Mouse (Mus musculus) embryo, embryonic 11.5 days (tissue): ENCODE data around the gene Hephl1.
A peak's percentile ranks its signal among the peaks of the same experiment; 100 is the strongest.

Source experiments
- DNase-seq: peaks from one replicate; pipeline ENCODE4 v3.0.0-alpha.2; 2012; ENCODE audit warnings: low read depth, low spot score

Hephl1 gene

DNA sequence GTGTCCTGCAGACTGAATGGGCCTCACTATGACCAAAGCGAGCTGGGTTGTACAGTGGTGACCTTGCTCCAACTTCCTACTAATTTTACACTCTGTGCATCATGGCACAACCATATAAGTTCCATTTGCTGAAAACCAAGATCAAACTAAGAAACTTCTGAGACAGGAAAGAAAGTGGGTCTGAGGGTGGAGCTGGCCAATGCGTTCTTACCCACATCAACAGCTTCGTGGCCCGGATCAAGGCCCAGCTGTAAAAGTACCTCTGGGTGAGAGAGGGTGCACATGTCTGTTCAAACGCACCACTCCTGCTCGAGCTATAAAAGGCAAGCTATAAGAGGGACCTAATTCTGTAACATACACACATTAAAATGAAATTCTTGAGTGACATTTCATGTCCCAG is 51.9 kb downstream of the Hephl1 start:
- no peak for DNase-seq

DNA sequence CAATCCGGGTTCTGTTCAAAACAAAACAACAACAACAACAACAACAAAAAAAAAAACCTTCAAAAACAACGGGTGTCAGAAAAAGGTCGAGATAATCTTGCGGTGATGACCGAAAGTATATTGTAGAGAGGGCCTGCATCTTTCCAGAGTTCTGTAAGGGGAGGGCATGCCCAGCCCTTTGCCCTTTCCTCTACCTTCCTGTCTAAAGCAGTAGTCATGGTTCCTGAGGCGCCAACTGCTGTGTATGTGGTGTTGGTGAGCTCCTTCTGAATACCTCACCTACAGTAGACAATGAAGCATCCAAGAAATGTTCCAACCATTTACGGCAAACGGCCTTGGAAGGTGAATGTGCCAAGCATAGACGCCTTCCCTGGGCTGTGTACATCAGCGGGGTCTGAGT is 66.2 kb downstream of the Hephl1 start:
- DNase-seq = no peak

DNA sequence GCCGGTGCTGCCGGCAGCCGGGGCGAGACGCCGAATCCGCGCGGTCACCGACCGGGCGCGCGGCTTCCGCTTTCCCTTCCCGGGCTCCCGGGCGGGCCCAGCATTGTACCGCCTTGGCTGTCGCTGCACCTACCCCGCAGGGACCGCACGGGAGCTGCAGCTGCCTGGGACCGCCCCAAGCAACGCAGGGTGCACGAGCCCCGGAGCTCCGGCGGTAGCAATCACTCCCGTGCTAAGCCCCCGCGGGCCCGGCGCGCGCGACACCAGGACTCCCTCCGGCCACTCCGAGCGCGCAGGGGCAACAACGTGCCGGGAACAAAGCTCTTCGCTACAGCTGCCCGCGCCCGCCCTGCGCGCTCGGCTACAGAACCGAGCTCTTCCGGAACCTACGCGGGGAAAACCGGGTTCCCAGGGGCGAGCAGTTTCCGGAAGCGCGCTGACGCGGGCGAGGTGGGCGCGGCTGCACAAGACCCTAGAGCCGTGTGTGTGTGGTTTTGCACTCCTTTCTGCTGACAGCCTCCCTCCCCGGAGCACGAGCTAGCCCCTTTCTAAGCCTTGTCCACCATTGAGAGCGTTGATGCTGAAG is 66.7 kb downstream of the Hephl1 start, which contains the start of gene Panx1:
TSS of gene Panx1 (minus strand) at position 395 of the 586 bp plus-strand sequence.
- DNase-seq = peak; percentile 70

DNA sequence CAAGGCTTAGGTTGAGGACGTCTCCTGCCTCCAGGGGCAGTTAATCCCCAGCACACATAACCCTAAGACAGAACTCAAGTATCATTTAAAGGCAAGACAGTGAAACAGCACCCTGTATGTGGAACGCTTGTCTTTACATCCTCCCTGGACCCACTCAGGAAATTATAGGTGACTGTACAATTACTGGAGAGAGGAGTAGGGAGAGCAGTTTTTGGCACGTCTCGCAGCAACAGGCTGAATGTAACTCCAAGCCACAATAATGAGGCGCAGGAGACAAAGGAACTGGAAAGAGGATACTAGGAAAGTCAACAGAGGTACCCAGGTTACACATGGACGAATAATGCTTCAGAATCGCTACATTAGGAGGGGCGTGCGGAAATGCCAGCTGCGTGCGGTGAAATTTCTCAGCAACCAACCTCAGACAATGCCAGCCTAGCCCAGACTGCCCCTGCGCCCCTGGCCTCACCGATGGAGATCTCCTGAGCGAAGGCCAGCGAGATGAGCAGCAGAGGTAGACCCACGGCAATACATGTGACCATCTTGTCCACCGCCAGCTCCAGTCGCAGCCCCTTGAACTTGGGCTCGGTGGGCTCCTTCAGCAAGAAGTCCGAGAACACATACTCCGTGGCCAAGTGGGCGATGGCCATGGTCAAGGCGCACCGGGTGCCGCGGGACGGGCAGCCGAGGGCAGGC is 67.4 kb downstream of the Hephl1 start:
- no peak for DNase-seq

GRCm38 (mm10) chr9:15041556-15041955 is 70.4 kb downstream of the Hephl1 start:
- no peak for DNase-seq

GRCm38 (mm10) chr9:15039848-15040247 is 72.1 kb downstream of the Hephl1 start:
- DNase-seq = no peak

DNA sequence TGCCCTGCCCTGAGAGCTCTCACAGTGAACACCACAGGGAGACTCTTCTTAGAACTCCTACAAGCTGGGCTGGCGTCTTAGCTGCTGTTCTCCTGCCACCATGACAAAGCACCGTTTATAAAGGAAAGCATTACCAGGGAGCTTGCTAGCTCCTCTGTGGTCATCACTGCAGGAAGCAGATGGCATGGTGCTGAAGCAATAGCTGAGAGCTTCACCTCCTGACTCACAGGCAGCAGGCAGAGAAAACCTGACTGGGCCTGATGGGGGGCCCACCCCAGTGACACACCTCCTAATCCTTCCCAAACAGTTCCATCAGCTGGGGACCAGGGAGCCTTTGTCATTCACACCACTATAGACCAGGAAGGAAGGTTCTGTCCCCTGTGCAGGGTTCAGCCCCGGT is 74.2 kb downstream of the Hephl1 start:
- no peak for DNase-seq

DNA sequence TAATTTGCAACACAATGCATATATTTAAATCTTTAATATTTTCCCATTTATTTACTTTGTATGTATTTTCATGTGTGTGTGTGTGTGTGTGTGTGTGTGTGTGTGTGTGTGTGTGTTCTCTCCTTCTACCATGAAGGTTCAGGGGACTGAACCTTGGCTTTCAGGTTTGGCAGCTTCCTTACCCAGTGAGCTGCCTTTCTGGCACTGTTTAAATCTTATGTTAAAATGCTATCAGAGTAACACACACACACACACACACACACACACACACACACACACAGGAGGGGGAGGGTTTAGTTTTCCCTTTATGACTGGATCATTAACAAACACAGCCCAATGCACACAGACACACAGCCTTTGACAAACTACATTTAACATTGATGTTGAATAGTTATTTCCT is 74.7 kb downstream of the Hephl1 start:
- no peak for DNase-seq

DNA sequence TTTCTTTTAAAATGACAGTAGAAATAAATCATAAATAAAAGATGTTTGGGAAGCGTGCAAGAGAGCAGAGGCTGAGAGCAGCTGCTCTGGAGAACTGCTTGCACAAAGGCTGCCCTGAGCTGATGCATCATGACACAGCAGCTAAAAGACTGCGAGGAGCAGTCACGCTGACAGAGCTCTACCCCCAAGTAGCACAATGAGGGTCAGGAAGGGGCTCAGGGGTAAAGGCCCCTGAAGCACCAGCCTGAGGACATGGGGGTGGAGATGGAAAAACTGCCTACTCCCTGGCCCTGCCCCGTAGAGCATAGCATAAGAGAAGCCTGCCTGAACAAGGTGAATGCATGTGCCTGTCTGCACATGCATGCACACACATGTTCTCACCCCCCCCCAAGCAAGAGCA is 75.1 kb downstream of the Hephl1 start:
- DNase-seq = no peak

DNA sequence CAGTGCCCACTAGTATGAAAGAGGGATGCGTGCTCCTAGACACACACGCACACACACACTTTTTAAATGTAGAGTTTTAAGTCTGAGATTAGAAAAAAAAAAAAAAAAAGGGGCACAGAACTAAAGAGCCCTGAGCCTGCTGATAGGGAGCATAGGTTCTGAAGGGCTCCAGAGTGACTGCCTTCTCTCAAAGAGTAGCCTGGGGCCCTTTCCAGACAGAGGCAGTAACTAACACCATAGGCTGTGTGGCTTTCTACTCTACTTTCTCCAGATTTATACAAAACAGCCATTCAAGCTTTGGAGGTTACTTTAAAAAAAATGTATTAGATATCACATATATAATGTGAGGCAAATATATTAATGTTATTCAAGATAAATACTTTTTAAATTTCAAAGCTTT is 75.5 kb downstream of the Hephl1 start:
- DNase-seq = no peak

DNA sequence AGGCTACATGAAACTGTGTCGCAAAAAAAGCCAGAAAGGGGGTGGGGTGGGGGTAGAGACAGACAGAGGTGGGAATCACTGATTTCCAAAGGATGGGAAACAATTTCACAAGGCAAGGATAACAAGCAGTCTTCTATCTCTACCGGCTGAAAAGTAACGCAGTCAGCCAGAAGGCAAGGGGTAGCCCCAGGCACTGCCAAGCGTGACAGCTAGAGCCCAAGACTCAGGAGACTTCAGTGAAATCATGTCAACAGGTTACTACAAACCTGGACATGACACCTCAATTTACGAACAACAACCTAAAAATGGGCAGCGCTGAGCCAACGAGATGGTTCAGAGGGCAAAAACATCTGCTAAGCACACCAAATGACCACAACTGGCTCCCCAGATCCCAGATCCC is 75.9 kb downstream of the Hephl1 start:
- DNase-seq = no peak

DNA sequence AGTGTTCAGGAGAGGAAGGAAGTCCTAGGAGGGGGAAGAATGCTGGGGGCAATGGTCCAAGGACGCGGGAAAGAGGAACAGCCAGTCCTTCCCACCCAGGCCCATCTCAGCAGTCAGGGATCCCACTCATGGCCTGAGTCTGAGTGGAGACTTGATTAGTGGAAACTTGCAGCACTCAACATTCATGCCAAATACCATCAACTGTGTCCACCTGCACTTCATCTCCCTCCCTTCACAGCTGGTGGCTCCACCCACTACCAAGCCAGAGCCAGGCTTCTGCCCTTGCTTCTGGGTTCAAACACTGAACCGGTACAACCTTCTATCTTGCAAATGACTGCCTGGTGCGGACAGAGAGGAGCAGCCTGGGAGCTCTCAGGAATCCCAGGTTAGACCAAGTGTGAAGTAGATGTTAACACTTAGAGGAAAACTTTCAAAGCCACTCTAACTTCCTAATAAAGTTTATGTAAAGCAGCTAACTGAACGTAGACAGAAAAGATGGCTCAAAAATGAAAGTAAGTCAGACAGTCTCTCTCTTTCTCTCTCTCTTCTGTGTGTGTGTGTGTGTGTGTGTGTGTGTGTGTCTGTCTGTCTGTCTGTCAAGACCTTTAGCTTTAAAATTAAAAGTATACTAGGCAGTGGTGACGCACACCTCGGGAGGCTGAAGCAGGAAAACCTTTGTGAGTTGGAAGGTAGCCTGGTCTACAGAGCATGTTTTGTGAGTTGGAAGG is 77.2 kb downstream of the Hephl1 start:
- no peak for DNase-seq

DNA sequence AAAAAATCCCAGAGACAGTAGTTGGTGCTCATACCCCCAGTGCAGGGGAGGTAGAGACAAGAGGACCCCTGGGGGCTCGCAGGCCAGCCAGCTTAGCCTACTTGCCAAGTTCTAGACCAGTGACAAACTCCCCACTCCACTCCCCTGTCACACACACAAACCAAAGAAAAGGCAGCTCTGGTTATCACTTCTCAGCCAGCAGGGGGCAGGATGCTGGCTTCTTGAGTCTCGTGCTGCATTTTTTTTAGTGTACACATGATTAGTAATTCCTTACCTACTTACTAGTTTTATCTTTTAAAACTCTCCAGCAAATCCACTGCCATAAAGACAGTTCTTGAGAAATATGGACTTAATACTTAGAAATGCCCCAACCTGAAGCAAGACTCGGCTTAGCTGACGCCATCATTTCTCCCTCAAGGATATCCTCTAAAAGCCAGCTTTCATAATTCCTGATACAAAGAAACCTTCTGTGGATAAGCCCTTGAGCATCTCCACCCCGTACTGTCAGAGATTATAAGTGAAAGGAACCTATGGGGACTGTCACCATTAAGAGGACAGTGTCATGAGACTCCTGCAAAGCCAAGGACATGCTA is 78.2 kb downstream of the Hephl1 start:
- no peak for DNase-seq

DNA sequence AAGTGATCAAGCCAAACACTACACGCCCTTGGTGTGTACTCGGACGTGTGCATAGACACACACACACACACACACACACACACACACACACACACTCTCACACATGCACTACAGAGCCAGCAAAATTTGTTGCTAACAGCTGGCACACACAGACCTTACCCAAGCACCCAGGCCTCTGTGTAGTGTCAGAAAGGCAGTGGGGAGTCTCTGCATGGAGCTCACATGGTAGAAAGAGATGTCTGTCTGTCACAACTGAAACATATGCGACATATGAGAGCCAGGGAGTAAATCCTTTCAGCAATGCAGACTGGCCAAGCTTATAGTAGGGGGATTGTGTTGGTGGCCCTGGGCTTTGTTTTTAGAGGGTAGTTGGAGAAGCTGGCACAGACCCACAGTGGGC is 79.1 kb downstream of the Hephl1 start:
- no peak for DNase-seq

DNA sequence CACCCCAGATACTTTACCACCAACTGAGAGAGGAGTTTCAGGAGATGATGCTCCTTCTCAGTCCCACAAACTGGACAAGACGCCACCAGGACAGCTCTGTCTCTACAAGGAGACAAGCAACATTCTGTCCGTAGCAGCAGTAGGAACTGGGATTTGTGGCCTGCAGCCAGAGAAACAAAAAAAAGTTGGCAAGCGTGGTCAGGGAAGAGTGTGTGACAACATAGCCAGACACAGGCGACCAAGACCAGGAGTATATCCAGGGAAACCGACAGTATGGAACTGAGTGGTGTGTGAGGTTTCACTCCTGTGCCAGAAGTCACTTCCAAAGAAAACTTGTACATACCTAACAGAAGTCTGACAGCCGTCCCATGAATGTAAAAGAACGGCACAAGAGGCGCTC is 81.1 kb downstream of the Hephl1 start:
- DNase-seq = no peak

GRCm38 (mm10) chr9:15029025-15029727 is 82.7 kb downstream of the Hephl1 start:
- no peak for DNase-seq

DNA sequence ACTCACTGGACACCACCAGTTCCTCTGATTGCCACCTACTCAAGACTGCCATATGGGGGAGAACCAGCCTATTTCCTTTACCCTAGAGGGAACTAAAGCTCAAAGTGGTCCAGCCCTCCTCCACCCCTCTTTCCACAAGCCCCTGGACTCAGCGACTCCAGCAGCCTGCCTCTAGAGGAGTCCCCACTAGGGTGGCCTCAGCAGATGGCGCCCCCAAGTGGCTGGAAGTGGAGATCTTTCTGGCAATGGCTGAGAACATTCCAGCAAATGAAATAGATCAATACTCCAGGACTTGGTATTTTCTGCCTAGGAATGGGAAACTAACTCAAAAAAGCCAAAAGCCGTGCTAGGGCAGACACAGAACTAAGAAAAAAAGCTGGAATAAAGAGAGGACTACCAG is 84.2 kb downstream of the Hephl1 start:
- no peak for DNase-seq

DNA sequence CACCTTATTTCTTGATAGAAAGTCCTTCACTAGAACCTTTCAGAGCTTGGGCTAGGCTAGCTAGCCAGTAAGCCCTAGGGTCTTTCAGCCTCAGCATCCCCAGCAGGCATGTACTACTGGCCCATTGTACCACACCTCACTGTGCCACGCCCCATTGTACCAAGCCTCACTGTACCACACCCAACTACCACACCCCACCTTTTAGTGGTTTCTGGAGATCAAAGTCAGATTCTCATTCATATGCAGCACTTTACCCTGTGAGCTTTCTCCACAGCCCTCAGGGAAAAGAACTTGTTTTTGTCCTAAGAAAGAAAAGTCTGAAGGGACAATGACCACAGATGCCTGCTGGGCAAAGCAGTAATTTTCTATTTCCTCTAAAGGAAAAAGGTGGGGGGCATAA is 88.9 kb downstream of the Hephl1 start:
- DNase-seq = no peak

GRCm38 (mm10) chr9:15021156-15021555 is 90.8 kb downstream of the Hephl1 start:
- DNase-seq = no peak

DNA sequence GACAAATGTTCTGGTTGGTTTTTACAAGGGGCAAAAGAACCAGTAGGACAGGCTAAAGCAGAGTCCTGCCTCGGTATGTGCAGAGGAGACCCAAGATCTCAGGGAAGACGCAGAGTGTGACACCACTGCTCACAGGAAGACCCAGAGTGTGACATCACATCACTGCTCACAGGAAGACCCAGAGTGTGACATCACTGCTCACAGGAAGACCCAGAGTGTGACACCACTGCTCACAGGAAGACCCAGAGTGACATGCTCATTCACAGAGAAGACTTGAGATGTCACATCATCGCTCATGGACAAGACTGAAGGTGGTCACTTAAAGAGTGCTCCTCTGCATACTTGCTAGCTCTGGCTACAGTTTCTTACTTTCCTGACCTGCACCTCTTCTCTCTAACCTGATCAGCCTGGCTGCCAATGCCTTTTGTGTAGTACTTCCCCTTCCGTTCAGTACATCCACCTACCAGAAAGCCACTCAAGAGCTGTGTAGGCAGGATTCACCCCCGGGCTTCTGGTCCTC is 91.3 kb downstream of the Hephl1 start:
- DNase-seq = no peak

DNA sequence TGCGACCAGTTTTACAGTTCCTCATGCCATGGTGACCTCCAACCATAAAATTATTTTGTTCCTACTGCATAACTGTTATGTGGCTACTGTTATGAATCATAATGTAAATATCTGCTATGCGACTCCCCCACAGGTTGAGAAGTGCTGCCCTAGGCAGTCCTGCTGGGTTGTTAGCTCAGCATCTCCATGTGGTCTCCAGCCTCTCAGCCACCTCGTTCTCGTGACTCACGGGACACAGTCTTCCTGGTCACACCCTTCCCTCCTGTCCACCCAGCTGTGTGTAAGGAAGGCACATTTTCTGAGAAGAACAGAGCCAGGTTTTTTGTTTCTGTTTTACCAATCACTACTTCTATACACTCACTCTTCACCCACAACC is 93.2 kb downstream of the Hephl1 start:
- DNase-seq = no peak
